Mouse (Mus musculus) intestine, embryonic 15.5 days (tissue): ENCODE data around the gene Bach2. TPM values are rescaled to one million over a fixed set of nuclear protein-coding genes. Genes with fewer than 3 reads are reported as not detected.

ENCODE experiments used
- ATAC-seq: fragments of 200-750 bp; cut with Nextera tagmentation; 2 replicates; pipeline ENCODE4 v1.8.0; 2017; ENCODE audit warnings: moderate TSS enrichment, moderate library complexity
- H3K27ac ChIP-seq: fragments of 300-500 bp; sonication (generic); 2 replicates; pipeline ENCODE4 v1.5.1; 2015; ENCODE audit warnings: mild to moderate bottlenecking, inconsistent platforms
- H3K27me3 ChIP-seq: fragments of 300-500 bp; sonication (generic); replicated peaks from 2 replicates; pipeline ENCODE4 v1.6.1; 2015; ENCODE audit warnings: inconsistent platforms
- H3K36me3 ChIP-seq: fragments of 300-500 bp; sonication (generic); 2 replicates; pipeline ENCODE4 v1.6.1; 2015; ENCODE audit warnings: inconsistent platforms
- H3K4me1 ChIP-seq: fragments of 300-500 bp; sonication (generic); replicated peaks from 2 replicates; pipeline ENCODE4 v1.6.1; 2015; ENCODE audit warnings: inconsistent platforms
- H3K4me2 ChIP-seq: fragments of 300-500 bp; sonication (generic); replicated peaks from 2 replicates; pipeline ENCODE4 v1.6.1; 2015; ENCODE audit warnings: mild to moderate bottlenecking, inconsistent platforms
- H3K4me3 ChIP-seq: fragments of 300-500 bp; sonication (generic); replicated peaks from 2 replicates; pipeline ENCODE4 v1.5.1; 2015; ENCODE audit warnings: inconsistent platforms
- H3K9ac ChIP-seq: fragments of 300-500 bp; sonication (generic); 2 replicates; pipeline ENCODE4 v1.6.1; 2015; ENCODE audit warnings: inconsistent platforms
- H3K9me3 ChIP-seq: fragments of 300-500 bp; sonication (generic); 2 replicates; pipeline ENCODE4 v1.6.1; 2016; ENCODE audit warnings: inconsistent platforms
- WGBS: fragments of 180-500 bp; shearing (Covaris S2); methylation state at CpG from one replicate; pipeline ENCODE4 v1.1.7; 2015; 5-methylcytosine and 5-hydroxymethylcytosine counted together
- polyA plus RNA-seq: library from polyadenylated mRNA; unstranded; fragments of >200 nt; fragmentation: Nextera tagmentation; extraction: Ambion mirVana; gene quantifications from 2 replicates; pipeline ENCODE4 v1.2.1, GENCODE M21; 2015

Bach2 gene
- polyA plus RNA-seq, 1 experiment from 2014 or later = 4.7 TPM

GRCm38 (mm10) chr4:32482138-32482537 lies 243.5 kb downstream of the Bach2 start:
- no peaks in the 10 kb centered on the region for H3K36me3 ChIP-seq
- no peak overlapping the region for H3K27ac ChIP-seq
- no peak for ATAC-seq
- no peak overlapping the region for H3K4me2 ChIP-seq
- H3K4me3 ChIP-seq = no peak overlapping the region
- WGBS = 87% methylated on average over 8 of the region's 8 CpGs
- H3K9ac ChIP-seq = no peak overlapping the region
- no peaks in the 10 kb centered on the region for H3K27me3 ChIP-seq
- no peaks in the 10 kb centered on the region for H3K9me3 ChIP-seq
- H3K4me1 ChIP-seq = peaks cover 16% of the 10 kb centered on the region

GRCm38 (mm10) chr4:32482936-32483335 lies 244.3 kb downstream of the Bach2 start:
- no peak for ATAC-seq
- Histone ChIP-seq H3K9ac (no peak overlapping the region), H3K9me3 (no peaks in the 10 kb centered on the region), H3K27me3 (no peaks in the 10 kb centered on the region), H3K4me1 (peaks cover 16% of the 10 kb centered on the region), H3K4me2 (no peak overlapping the region), H3K36me3 (no peaks in the 10 kb centered on the region), H3K4me3 (no peak overlapping the region), H3K27ac (no peak overlapping the region)
- 39% methylated on average over 8 of the region's 8 CpGs for WGBS

- H3K36me3 ChIP-seq = no peaks in the 10 kb centered on the region
- WGBS = 27% methylated on average over 5 of the region's 5 CpGs
- H3K4me1 ChIP-seq = peaks cover 16% of the 10 kb centered on the region
- H3K9me3 ChIP-seq = no peaks in the 10 kb centered on the region
- no peak overlapping the region for H3K4me2 ChIP-seq
- 0 out of 2 replicates have a peak overlapping the region, but pooled peaks have one; percentile 6 for H3K27ac ChIP-seq
- H3K9ac ChIP-seq = no peak overlapping the region
- ATAC-seq = no peak
- H3K4me3 ChIP-seq = no peak overlapping the region
- H3K27me3 ChIP-seq = no peaks in the 10 kb centered on the region
Observed at GRCm38 (mm10) chr4:32485848-32486247, 247.2 kb downstream of the Bach2 start.

GRCm38 (mm10) chr4:32486654-32487398 lies 248.2 kb downstream of the Bach2 start:
- H3K4me2 ChIP-seq = peak overlapping the region; percentile 34
- no peaks in the 10 kb centered on the region for H3K9me3 ChIP-seq
- H3K9ac ChIP-seq = no peak overlapping the region
- H3K4me1 ChIP-seq = peaks cover 10% of the 10 kb centered on the region
- no peaks in the 10 kb centered on the region for H3K36me3 ChIP-seq
- H3K4me3 ChIP-seq = no peak overlapping the region
- H3K27ac ChIP-seq = no peak overlapping the region; the same call in none of the 2 replicates
- ATAC-seq = peak; percentile 41
- WGBS = 53% methylated on average over 17 of the region's 17 CpGs
- no peaks in the 10 kb centered on the region for H3K27me3 ChIP-seq

GRCm38 (mm10) chr4:32489186-32489585 lies 250.6 kb downstream of the Bach2 start:
- Histone ChIP-seq H3K9ac (no peak overlapping the region), H3K27ac (no peak overlapping the region), H3K4me2 (no peak overlapping the region), H3K4me3 (no peak overlapping the region), H3K4me1 (peaks cover 10% of the 10 kb centered on the region), H3K36me3 (no peaks in the 10 kb centered on the region), H3K9me3 (no peaks in the 10 kb centered on the region), H3K27me3 (no peaks in the 10 kb centered on the region)
- no peak for ATAC-seq
- 92% methylated on average over 1 of the region's 1 CpGs for WGBS

- Histone ChIP-seq H3K4me3 (no peak overlapping the region), H3K9ac (no peak overlapping the region), H3K4me2 (no peak overlapping the region), H3K4me1 (peaks cover 5% of the 10 kb centered on the region; the same call in 1 of the 2 replicates), H3K27me3 (no peaks in the 10 kb centered on the region), H3K36me3 (no peaks in the 10 kb centered on the region), H3K9me3 (no peaks in the 10 kb centered on the region), H3K27ac (no peak overlapping the region)
- no peak for ATAC-seq
- 49% methylated on average over 8 of the region's 8 CpGs for WGBS
Observed at GRCm38 (mm10) chr4:32491176-32491575, 252.6 kb downstream of the Bach2 start.

GRCm38 (mm10) chr4:32492834-32493233 lies 254.2 kb downstream of the Bach2 start:
- WGBS = 85% methylated on average over 7 of the region's 7 CpGs
- ATAC-seq = no peak

GRCm38 (mm10) chr4:32501780-32502179 lies 263.2 kb downstream of the Bach2 start:
- H3K4me3 ChIP-seq = no peak overlapping the region
- H3K4me2 ChIP-seq = no peak overlapping the region
- no peaks in the 10 kb centered on the region for H3K36me3 ChIP-seq
- H3K9me3 ChIP-seq = no peaks in the 10 kb centered on the region
- WGBS = 94% methylated on average over 8 of the region's 8 CpGs
- no peak overlapping the region for H3K27ac ChIP-seq
- H3K4me1 ChIP-seq = no peaks in the 10 kb centered on the region
- ATAC-seq = no peak
- H3K9ac ChIP-seq = no peak overlapping the region
- no peaks in the 10 kb centered on the region for H3K27me3 ChIP-seq

More at GRCm38 (mm10) chr4:32492834-32493233, 254.2 kb downstream of the Bach2 start:
- H3K36me3 ChIP-seq = no peaks in the 10 kb centered on the region
- H3K9me3 ChIP-seq = no peaks in the 10 kb centered on the region
- H3K27ac ChIP-seq = no peak overlapping the region
- no peaks in the 10 kb centered on the region for H3K27me3 ChIP-seq
- H3K4me1 ChIP-seq = 0 out of 2 replicates have a peak, but pooled peaks cover 2% of the 10 kb centered on the region
- H3K9ac ChIP-seq = no peak overlapping the region
- no peak overlapping the region for H3K4me3 ChIP-seq
- H3K4me2 ChIP-seq = no peak overlapping the region

- Histone ChIP-seq H3K36me3 (no peaks in the 10 kb centered on the region), H3K9me3 (no peaks in the 10 kb centered on the region), H3K4me3 (no peak overlapping the region), H3K27ac (no peak overlapping the region), H3K4me1 (no peaks in the 10 kb centered on the region), H3K9ac (no peak overlapping the region), H3K27me3 (no peaks in the 10 kb centered on the region), H3K4me2 (no peak overlapping the region)
- ATAC-seq = no peak
- 86% methylated on average over 4 of the region's 4 CpGs for WGBS
Observed at GRCm38 (mm10) chr4:32502181-32502580, 263.6 kb downstream of the Bach2 start.

GRCm38 (mm10) chr4:32504236-32504635 lies 265.6 kb downstream of the Bach2 start:
- no peak overlapping the region for H3K9ac ChIP-seq
- H3K36me3 ChIP-seq = no peaks in the 10 kb centered on the region
- no peak overlapping the region for H3K27ac ChIP-seq
- H3K4me3 ChIP-seq = no peak overlapping the region
- H3K9me3 ChIP-seq = no peaks in the 10 kb centered on the region
- no peak overlapping the region for H3K4me2 ChIP-seq
- no peaks in the 10 kb centered on the region for H3K4me1 ChIP-seq
- H3K27me3 ChIP-seq = no peaks in the 10 kb centered on the region
- 82% methylated on average over 11 of the region's 11 CpGs for WGBS
- ATAC-seq = no peak

- Histone ChIP-seq H3K9me3 (no peaks in the 10 kb centered on the region), H3K27ac (no peak overlapping the region), H3K4me1 (no peaks in the 10 kb centered on the region), H3K4me2 (no peak overlapping the region), H3K36me3 (no peaks in the 10 kb centered on the region), H3K4me3 (no peak overlapping the region), H3K9ac (no peak overlapping the region), H3K27me3 (no peaks in the 10 kb centered on the region)
- ATAC-seq = no peak
- 93% methylated on average over 7 of the region's 7 CpGs for WGBS
Observed at GRCm38 (mm10) chr4:32506306-32506808, 267.8 kb downstream of the Bach2 start.

GRCm38 (mm10) chr4:32507041-32507440 lies 268.4 kb downstream of the Bach2 start:
- Histone ChIP-seq H3K9ac (no peak overlapping the region), H3K27ac (no peak overlapping the region), H3K4me2 (no peak overlapping the region), H3K36me3 (no peaks in the 10 kb centered on the region), H3K9me3 (no peaks in the 10 kb centered on the region), H3K4me1 (no peaks in the 10 kb centered on the region), H3K4me3 (no peak overlapping the region), H3K27me3 (no peaks in the 10 kb centered on the region)
- 84% methylated on average over 6 of the region's 6 CpGs for WGBS
- ATAC-seq = no peak

GRCm38 (mm10) chr4:32508572-32508971 lies 270.0 kb downstream of the Bach2 start:
- Histone ChIP-seq H3K27me3 (no peaks in the 10 kb centered on the region), H3K27ac (no peak overlapping the region), H3K4me1 (no peaks in the 10 kb centered on the region), H3K9ac (no peak overlapping the region), H3K4me3 (no peak overlapping the region), H3K36me3 (no peaks in the 10 kb centered on the region), H3K4me2 (no peak overlapping the region), H3K9me3 (no peaks in the 10 kb centered on the region)
- no peak for ATAC-seq
- WGBS = 50% methylated on average over 2 of the region's 2 CpGs
